Mouse (Mus musculus) brown adipose tissue, adult 24 weeks (tissue): ENCODE results near the gene Ccdc85c. TPM values are rescaled to one million over a fixed set of nuclear protein-coding genes. Genes with fewer than 3 reads are reported as not detected.
A peak's percentile ranks its signal among the peaks of the same experiment; 100 is the strongest.

ENCODE experiments used
- H3K27ac ChIP-seq: fragments of 200-500 bp; replicated peaks from 2 replicates; pipeline ENCODE4 v1.5.1; 2012; ENCODE audit warnings: low read depth, mild to moderate bottlenecking, low read length
- H3K4me1 ChIP-seq: fragments of 200-500 bp; 2 replicates; pipeline ENCODE4 v1.6.1; 2012; ENCODE audit warnings: low read length, mixed read lengths; ENCODE audit not compliant: control insufficient read depth, insufficient read depth, insufficient read length
- H3K4me3 ChIP-seq: fragments of 200-500 bp; 2 replicates; pipeline ENCODE4 v1.5.1; 2012; ENCODE audit warnings: low read depth, mild to moderate bottlenecking, low read length, moderate library complexity; ENCODE audit not compliant: insufficient read depth
- polyA plus RNA-seq: library from polyadenylated mRNA; stranded (reverse); fragments of >200 nt; gene quantifications from 2 replicates; pipeline ENCODE4 v1.2.4, GENCODE M21; 2012; ENCODE audit not compliant: missing spikeins, insufficient read depth, insufficient read length

Gene Ccdc85c
- polyA plus RNA-seq, 1 experiment: 2.3 TPM

- H3K4me3 ChIP-seq: no peak overlapping the region
- H3K27ac ChIP-seq: no peak overlapping the region
- H3K4me1 ChIP-seq: peaks cover 5% of the 10 kb centered on the region
Observed at GRCm38 (mm10) chr12:108307553-108307952, 32.3 kb upstream of the Ccdc85c start.

- Histone ChIP-seq H3K4me3 (peak within 1 kb of the TSS; percentile 66), H3K4me1 (peaks cover 5% of the 10 kb centered on the region), H3K27ac (no peak within 1 kb of the TSS)
Observed at GRCm38 (mm10) chr12:108305812-108306794, 30.9 kb upstream of the Ccdc85c start, which contains the start of gene Hhipl1. Gene Hhipl1, plus strand, starts transcription at chr12:108306270.

GRCm38 (mm10) chr12:108305172-108305571 is 29.9 kb upstream of the Ccdc85c start:
- Histone ChIP-seq H3K4me3 (no peak overlapping the region), H3K27ac (no peak overlapping the region), H3K4me1 (peaks cover 5% of the 10 kb centered on the region)

DNA sequence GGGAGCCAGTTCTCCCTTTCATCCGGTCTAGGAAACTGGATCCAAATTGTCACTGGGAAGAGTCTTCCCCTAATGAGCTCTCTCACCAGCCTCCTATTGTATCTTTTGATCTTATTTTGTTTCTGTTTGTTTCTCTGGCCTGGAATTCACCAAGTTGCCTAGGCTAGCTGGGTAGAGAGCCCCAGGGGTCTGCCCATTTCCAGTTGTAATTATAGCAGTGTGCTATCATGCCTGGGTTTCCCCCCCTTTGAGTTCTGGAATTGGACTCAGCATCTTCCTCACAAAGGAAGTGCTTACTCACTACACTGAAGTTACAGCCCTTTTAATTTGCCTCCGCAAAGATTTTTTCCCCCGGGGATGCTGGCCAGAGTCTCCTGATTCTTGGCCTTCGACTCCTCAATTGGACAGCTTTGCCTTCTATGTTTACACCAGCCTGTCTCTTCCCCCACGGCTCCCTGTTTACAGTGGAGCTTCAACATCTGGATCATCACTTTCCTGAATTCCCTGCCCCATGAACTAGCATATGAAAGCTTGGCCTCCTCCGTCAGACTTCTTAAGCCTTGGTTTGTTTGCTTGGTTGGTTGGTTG is 28.6 kb upstream of the Ccdc85c start:
- no peak overlapping the region for H3K4me3 ChIP-seq
- no peak overlapping the region for H3K27ac ChIP-seq
- H3K4me1 ChIP-seq: no peaks in the 10 kb centered on the region; the same call in 1 of the 2 replicates

DNA sequence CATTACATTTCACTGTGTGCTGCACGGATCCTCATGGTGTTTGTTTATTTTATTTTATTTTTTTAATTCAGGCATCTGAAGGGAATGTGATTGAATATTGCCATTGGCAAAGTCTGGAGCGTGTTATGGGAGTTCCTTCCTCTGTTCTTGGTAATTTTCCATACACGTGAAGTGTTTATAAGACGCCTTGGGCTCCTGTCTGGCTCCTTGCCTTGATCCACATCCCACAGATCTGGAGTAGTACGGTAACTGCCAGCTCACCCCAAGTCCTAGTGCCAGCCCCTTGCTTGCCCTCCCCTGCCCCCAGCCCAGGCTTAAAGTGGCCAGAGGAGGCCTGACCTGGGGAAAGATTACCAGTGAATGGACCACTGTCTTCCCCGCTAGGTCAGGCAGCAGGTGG is 25.8 kb upstream of the Ccdc85c start:
- Histone ChIP-seq H3K4me3 (no peak overlapping the region), H3K4me1 (no peaks in the 10 kb centered on the region), H3K27ac (no peak overlapping the region)

DNA sequence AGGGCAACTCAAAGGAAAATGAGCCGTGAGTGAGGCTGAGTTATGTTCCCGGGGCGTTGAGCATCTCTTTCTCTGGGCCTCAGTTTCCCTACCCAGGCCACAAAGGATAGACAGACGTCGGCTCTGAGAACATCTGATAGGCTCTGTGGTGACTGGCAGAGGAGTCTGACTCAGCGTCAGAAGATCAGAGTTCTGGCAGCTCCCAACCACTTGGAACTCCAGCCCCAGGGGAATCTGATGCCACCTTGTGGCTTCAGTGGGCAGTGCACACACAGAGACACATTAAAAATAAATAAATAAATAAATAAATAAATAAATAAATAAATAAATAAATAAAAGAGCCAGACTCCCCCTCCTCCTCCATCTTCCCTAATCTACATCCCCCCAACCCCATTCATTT is 21.8 kb upstream of the Ccdc85c start:
- Histone ChIP-seq H3K27ac (no peak overlapping the region), H3K4me1 (no peaks in the 10 kb centered on the region), H3K4me3 (no peak overlapping the region)

- peaks cover 4% of the 10 kb centered on the region; the same call in 1 of the 2 replicates for H3K4me1 ChIP-seq
- H3K27ac ChIP-seq: no peak overlapping the region
- H3K4me3 ChIP-seq: no peak overlapping the region
Observed at GRCm38 (mm10) chr12:108294620-108295019, 19.4 kb upstream of the Ccdc85c start.

- Histone ChIP-seq H3K4me1 (peaks cover 4% of the 10 kb centered on the region; the same call in 1 of the 2 replicates), H3K4me3 (no peak overlapping the region), H3K27ac (no peak overlapping the region)
Observed at GRCm38 (mm10) chr12:108292957-108293356, 17.7 kb upstream of the Ccdc85c start.

GRCm38 (mm10) chr12:108292419-108292818 is 17.2 kb upstream of the Ccdc85c start:
- Histone ChIP-seq H3K27ac (no peak overlapping the region), H3K4me1 (peaks cover 4% of the 10 kb centered on the region; the same call in 1 of the 2 replicates), H3K4me3 (no peak overlapping the region)

GRCm38 (mm10) chr12:108288127-108288880 is 13.1 kb upstream of the Ccdc85c start:
- H3K4me1 ChIP-seq: peaks cover 7% of the 10 kb centered on the region; the same call in 1 of the 2 replicates

DNA sequence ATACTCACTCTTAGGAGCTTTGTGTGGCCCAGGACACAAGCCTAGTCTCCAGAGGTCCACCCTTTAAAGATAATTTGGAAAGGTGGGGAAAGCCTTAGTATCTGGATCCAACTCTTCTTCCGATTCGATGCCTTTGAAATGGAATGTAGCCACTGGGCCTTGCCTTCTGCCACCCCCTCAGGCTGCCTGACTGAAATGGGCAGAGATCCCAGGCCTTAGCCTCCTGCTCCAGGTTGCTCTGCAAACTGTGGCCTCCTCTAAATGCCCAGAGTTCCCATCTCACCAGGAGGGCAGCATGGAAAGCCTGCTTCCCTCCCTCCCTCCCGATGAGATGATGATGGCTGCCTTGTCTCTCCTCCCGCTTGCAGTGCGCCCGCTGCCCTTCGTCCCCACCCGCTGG is 11.8 kb upstream of the Ccdc85c start:
- Histone ChIP-seq H3K4me1 (peaks cover 7% of the 10 kb centered on the region; the same call in 1 of the 2 replicates), H3K27ac (no peak overlapping the region), H3K4me3 (no peak overlapping the region)

More at GRCm38 (mm10) chr12:108288127-108288880, 13.1 kb upstream of the Ccdc85c start:
- Histone ChIP-seq H3K4me3 (no peak overlapping the region), H3K27ac (no peak overlapping the region)

- Histone ChIP-seq H3K27ac (no peak overlapping the region), H3K4me1 (peaks cover 5% of the 10 kb centered on the region; the same call in 1 of the 2 replicates)
Observed at GRCm38 (mm10) chr12:108286381-108286780, 11.2 kb upstream of the Ccdc85c start.

GRCm38 (mm10) chr12:108285225-108286011 is 10.2 kb upstream of the Ccdc85c start:
- Histone ChIP-seq H3K4me1 (0 out of 2 replicates have a peak, but pooled peaks cover 3% of the 10 kb centered on the region), H3K27ac (no peak overlapping the region), H3K4me3 (no peak overlapping the region)

More at GRCm38 (mm10) chr12:108286381-108286780, 11.2 kb upstream of the Ccdc85c start:
- H3K4me3 ChIP-seq: no peak overlapping the region
